Mouse (Mus musculus) left cerebral cortex, adult 9 months (tissue): ENCODE measurements around the gene Sapcd1.

Experiments used
- DNase-seq, 2 experiments: peaks; one replicate each; pipeline ENCODE4 v3.0.0; 2022; ENCODE audit warnings: low spot score in 2 of 2

The Sapcd1 gene

GRCm38 (mm10) chr17:35029691-35030532, 2.1 kb upstream of the Sapcd1 start:
- DNase-seq, result no peak

- no peak for DNase-seq
Observed at GRCm38 (mm10) chr17:35028315-35028714, 499 bp upstream of the Sapcd1 start.

DNA sequence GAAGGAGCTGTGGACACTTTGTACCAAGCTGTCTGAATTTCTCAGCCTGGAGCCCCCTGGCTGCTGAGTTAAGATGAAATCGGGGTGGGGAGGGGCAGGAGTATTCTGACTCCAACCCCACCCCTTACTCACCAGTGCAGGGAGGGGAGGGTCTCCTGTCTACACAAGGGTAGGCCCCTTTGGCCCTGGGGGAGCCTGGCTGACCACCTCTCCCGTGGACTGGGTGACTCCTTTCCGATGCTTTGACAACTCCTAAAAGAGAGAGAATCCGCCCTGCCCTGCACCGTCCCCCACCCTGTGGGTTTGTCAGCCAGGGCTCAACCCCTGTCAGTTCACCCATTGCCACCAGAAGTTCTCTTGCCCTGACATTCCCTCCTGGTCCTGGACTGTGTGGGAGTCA, 1.6 kb downstream of the Sapcd1 start:
- DNase-seq, result no peak

- DNase-seq, result no peak
Observed at GRCm38 (mm10) chr17:35024691-35025488, 2.9 kb downstream of the Sapcd1 start.

DNA sequence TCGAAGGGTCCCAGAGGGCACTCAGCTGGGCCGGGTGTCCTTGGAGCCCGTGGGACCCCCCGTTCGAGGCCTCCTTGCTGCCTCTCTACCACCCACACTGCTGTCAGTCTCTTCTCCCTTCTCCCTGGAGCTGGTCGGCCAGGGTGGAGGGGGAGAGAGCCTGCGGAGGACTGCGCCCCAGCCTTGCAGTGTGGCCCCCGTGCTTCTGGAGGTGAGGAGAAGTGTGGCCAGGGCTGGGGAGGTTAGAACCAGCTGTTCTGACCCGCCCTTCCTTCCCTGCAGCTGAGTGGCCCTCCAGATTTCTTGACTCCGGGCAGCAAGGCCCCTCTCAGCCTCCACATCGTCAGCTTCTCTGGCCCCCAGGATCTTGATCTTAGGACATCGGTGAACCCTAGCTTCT, 3.6 kb downstream of the Sapcd1 start:
- no peak for DNase-seq

DNA sequence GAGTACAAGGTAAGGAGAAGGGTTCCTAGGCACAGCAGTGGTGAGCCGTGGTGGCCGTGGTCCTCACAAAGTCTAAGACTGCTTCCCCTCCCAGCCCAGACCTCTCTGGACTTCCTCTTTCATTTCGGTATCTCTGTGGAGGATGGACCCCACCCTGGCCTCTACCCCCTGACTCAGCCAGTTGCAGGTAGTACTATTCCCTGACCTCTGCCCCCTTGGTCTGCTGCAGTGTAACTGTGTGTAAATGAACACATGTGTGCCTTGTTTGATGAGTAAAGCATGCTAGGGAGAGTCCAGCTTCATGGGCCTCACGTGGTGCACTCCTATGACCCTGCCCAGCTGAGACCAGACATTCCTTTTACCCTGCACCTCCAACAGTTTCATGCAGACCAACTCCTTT, 4.1 kb downstream of the Sapcd1 start:
- no peak for DNase-seq

DNA sequence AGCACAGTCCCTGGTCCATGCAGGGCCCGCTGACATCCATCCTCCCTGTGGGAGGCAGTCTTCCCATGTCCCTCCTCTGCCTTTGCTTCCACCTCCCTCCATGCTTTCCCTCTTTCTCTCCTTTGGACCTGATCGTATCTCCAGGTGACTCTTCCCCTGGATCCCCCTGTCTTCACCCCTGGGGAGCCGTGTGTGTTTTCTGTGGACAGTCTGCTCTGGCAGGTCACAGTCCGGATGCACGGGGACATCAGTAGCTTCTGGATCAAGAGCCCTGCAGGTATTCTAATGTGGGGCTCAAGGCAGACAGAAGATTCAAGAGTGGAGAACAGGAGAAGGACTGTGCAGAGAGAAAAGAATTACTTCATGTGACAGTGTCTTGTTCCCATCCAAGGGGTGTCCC, 4.6 kb downstream of the Sapcd1 start:
- DNase-seq, result no peak

GRCm38 (mm10) chr17:35022541-35023060, 5.2 kb downstream of the Sapcd1 start:
- DNase-seq, result no peak

GRCm38 (mm10) chr17:35021842-35022477, 5.9 kb downstream of the Sapcd1 start:
- DNase-seq, result no peak

DNA sequence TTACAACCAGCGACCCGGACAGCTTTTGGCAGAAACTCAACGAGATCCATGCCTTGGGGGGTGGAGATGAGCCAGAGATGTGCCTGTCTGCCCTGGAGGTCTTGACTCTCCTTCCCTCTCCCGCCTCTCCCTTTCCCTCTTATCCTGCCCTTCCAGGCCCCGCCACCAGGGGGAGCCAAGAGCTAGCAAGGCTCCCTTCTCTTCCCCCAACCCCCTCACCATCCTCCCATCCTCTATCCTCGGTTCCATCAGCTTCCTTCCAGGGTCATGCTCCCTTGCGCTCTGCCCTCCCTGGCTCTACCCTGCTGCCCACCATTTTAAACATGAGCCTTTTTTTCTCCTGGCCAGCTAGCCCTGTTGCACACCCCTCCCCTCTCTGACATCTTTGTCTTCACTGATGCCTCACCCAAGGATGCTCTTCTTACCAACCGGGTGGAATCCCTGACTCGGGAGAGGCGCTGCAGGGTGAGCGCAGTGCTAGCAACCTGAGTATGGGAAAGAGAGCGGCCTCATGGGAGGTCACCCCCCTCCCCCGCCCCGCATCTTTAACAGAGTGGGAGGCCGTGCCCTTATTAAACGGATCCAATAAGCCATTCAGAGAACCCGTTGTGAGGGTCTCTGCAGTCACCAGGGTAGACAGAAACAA, 6.5 kb downstream of the Sapcd1 start:
- DNase-seq, result peak; percentile 55 to 90

- no peak for DNase-seq
Observed at GRCm38 (mm10) chr17:35020551-35020950, 7.3 kb downstream of the Sapcd1 start.

DNA sequence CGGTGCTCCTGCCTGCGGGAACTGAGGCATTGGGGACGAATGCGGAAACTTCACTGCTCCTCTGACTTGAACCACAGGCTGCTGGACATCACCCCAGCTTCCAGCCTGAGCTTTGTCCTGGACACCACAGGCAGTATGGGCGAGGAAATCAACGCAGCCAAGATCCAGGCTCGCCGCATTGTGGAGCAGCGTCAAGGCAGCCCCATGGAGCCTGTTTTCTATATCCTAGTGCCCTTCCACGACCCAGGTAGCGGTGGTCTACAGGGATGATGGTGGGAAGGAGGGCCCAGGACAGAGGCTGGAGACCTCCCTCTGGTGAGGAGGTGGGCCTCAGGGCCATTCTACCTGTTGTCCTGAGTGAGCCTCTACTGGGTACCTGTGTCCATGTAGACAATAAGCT, 7.9 kb downstream of the Sapcd1 start:
- DNase-seq, result no peak

DNA sequence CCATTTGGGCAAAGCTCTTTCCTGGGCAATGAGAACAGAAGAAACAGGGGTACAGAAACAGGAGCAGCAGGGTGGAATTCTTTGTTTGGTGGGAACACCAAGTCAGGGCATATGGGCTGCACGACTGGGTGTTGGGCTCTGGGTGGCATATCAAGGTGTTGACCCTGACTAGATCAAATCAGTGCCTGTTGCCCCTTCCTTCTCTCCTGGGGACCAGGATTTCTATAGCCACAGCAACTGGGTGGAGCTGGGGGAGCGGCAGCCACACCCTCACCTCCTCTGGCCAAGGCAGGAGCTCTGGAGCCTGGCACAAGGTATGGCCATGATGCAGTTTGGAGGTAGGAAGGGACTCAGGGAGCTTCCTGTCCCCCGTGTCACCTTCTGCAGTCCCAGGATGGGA, 9.6 kb downstream of the Sapcd1 start:
- DNase-seq, result no peak

GRCm38 (mm10) chr17:35017706-35018030, 10.1 kb downstream of the Sapcd1 start:
- DNase-seq, result no peak

DNA sequence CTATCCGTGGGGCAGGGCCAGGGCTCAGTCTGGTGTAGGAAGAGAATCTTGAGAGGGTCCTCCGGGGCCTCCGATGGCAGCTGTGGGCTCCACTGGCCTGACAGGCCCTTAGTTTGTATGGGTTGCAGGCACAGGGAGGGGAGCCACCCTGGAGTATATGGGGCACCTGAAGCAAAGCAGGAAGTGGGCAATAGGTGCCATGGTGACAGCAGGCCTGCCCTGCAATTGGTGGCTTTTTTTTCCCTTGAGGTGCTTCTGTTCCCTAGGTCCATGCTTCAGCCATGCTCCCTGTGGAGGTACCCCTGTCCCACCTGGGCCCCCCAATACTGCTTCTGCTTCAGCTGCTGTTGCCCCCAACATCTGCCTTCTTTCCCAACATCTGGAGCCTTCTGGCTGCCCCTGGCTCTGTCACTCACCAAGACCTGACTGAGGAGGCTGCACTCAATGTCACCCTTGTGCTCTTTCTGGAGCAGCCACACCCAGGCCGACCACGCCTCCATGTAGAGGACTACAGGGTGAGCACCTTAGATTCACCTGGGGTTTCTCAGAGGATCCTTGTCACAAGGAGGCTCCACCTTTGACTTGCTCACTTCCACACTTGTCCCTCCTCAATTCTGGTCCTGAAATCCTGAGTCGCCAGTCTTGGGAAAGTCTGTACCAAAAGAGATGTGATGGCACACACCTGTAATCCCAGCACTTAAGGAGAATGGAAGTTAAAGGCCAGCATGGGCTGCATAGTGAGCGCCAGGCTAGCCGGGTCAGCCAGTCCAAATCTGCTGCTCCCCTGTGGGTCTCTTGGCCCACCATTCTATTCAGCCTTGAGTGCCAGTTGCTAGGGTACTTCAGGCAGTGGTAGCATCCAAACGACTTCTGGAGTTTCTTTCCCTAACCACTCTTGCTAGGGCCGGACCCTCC, 10.8 kb downstream of the Sapcd1 start:
- DNase-seq, result no peak

- no peak for DNase-seq
Observed at GRCm38 (mm10) chr17:35016376-35016775, 11.4 kb downstream of the Sapcd1 start, which contains the start of gene Vwa7. Vwa7 (plus strand) TSS chr17:35016579.

- no peak for DNase-seq
Observed at GRCm38 (mm10) chr17:35015296-35015695, 12.5 kb downstream of the Sapcd1 start.

GRCm38 (mm10) chr17:35013221-35013620, 14.6 kb downstream of the Sapcd1 start:
- no peak for DNase-seq

GRCm38 (mm10) chr17:35012430-35012829, 15.4 kb downstream of the Sapcd1 start:
- no peak for DNase-seq

DNA sequence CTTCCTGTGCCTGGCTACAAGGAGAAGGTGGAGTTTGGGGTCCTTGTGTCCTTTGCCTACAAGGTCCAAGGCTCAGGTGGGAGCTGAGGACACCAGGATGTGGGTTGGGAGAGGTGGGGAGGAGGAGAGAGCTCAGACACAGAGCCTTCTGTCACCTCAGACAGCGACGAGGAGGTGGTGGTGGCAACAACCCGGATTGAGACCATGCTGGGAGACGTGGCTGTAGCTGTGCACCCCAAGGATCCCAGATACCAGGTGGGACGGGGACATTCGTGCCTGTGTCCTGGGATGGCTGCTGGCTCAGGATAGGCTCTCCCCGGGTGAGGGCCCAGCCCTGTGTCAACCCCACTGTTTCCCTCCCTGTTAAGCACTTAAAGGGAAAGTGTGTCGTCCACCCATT, 16.4 kb downstream of the Sapcd1 start:
- no peak for DNase-seq

DNA sequence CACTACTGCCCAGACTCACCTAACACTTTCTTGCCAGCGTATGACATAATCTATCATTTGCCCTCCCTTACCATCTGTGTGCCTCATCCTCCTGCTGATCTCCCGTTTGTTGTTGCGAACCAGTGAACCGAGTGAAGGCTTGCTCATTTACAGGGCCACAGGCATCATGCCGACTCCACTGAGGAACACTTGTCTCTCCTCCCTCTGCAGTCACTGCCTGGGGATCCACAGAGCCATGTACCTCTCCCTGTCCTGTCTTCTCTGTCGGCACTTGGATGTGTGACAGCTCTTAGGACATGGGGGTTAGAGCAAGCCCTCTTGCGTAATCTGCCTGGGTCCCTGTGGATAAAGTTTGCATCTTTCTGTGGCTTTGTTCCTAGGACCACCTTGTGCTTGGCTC, 18.2 kb downstream of the Sapcd1 start:
- no peak for DNase-seq
